Mouse (Mus musculus) right cerebral cortex, postnatal 4 days (tissue): ENCODE results near the gene Inafm2.
A peak's percentile ranks its signal among the peaks of the same experiment; 100 is the strongest.

Source experiments
- DNase-seq: peaks from one replicate; pipeline ENCODE4 v3.0.0-alpha.2; 2022

Inafm2 gene

GRCm38 (mm10) chr2:118745232-118745884, at the start of gene Inafm2:
Inafm2 (plus strand) TSS chr2:118745758.
- peak; percentile 88 for DNase-seq

GRCm38 (mm10) chr2:118696451-118697308, 48.9 kb upstream of the Inafm2 start:
- no peak for DNase-seq

GRCm38 (mm10) chr2:118697311-118697877, 48.2 kb upstream of the Inafm2 start:
- no peak for DNase-seq

GRCm38 (mm10) chr2:118697955-118698354, 47.6 kb upstream of the Inafm2 start:
- DNase-seq, result no peak

GRCm38 (mm10) chr2:118700179-118701062, 45.1 kb upstream of the Inafm2 start:
- DNase-seq, result peak; percentile 86

GRCm38 (mm10) chr2:118701161-118701560, 44.4 kb upstream of the Inafm2 start:
- no peak for DNase-seq

- DNase-seq, result no peak
Observed at GRCm38 (mm10) chr2:118701971-118702882, 43.3 kb upstream of the Inafm2 start.

GRCm38 (mm10) chr2:118702883-118703761, 42.4 kb upstream of the Inafm2 start:
- DNase-seq, result no peak

GRCm38 (mm10) chr2:118703913-118704730, 41.4 kb upstream of the Inafm2 start, which contains the start of gene Ankrd63:
Ankrd63 (minus strand) TSS chr2:118703963.
- no peak for DNase-seq

- no peak for DNase-seq
Observed at GRCm38 (mm10) chr2:118706436-118706835, 39.1 kb upstream of the Inafm2 start.

- DNase-seq, result no peak
Observed at GRCm38 (mm10) chr2:118708472-118708871, 37.1 kb upstream of the Inafm2 start.

- DNase-seq, result no peak
Observed at GRCm38 (mm10) chr2:118709655-118710221, 35.8 kb upstream of the Inafm2 start.

- peak; percentile 68 for DNase-seq
Observed at GRCm38 (mm10) chr2:118711038-118711494, 34.5 kb upstream of the Inafm2 start.

- DNase-seq, result no peak
Observed at GRCm38 (mm10) chr2:118713631-118714030, 31.9 kb upstream of the Inafm2 start.

GRCm38 (mm10) chr2:118714230-118714629, 31.3 kb upstream of the Inafm2 start:
- peak; percentile 72 for DNase-seq

GRCm38 (mm10) chr2:118716677-118717076, 28.9 kb upstream of the Inafm2 start:
- no peak for DNase-seq

- no peak for DNase-seq
Observed at GRCm38 (mm10) chr2:118723693-118724486, 21.7 kb upstream of the Inafm2 start.

- no peak for DNase-seq
Observed at GRCm38 (mm10) chr2:118725511-118725910, 20.0 kb upstream of the Inafm2 start.
